Mouse (Mus musculus): ENCODE measurements around the gene Siah1a. TPM values are rescaled to one million over a fixed set of nuclear protein-coding genes. Genes with fewer than 3 reads are reported as not detected.
A peak's percentile ranks its signal among the peaks of the same experiment; 100 is the strongest.

Siah1a gene
- polyA plus RNA-seq (2015; fragmentation: Nextera tagmentation; extraction: Ambion mirVana): 45.7 and 47.9 TPM in 2 replicates

- Histone ChIP-seq H3K27me3 (no peaks in the 10 kb centered on the region), H3K36me3 (no peaks in the 10 kb centered on the region), H3K9me3 (replicated peaks) (no peaks in the 10 kb centered on the region), H3K4me1 (peaks cover 20% of the 10 kb centered on the region; the same call in 1 of the 2 replicates), H3K4me3 (replicated peaks) (peak within 1 kb of the TSS; percentile 76), H3K27ac (replicated peaks) (peak within 1 kb of the TSS; percentile 93), H3K9ac (peak within 1 kb of the TSS; percentile 81), H3K4me2 (replicated peaks) (peak within 1 kb of the TSS; percentile 74)
- peak; percentile 82 for ATAC-seq (ENCODE audit: insufficient number of reproducible peaks, low FRiP score, low TSS enrichment, low read depth)
- WGBS: under 1% methylated on average over 66 of the region's 88 CpGs
These were observed at the start of gene Siah1a, which contains the start of gene Gm10638 for GRCm38 (mm10) chr8:86745221-86745934. Gene Siah1a, minus strand, starts transcription at chr8:86745934. Gene Gm10638, plus strand, starts transcription at chr8:86745699.

GRCm38 (mm10) chr8:86794716-86795115 is 49.0 kb upstream of the Siah1a start:
- H3K36me3 ChIP-seq: no peaks in the 10 kb centered on the region
- H3K27ac ChIP-seq (replicated peaks): no peak overlapping the region
- WGBS: 59% methylated on average over 6 of the region's 6 CpGs
- H3K4me3 ChIP-seq (replicated peaks): no peak overlapping the region
- no peak for ATAC-seq (ENCODE audit: insufficient number of reproducible peaks, low FRiP score, low TSS enrichment, low read depth)
- H3K9me3 ChIP-seq (replicated peaks): no peaks in the 10 kb centered on the region
- H3K4me2 ChIP-seq (replicated peaks): no peak overlapping the region
- H3K4me1 ChIP-seq: no peaks in the 10 kb centered on the region
- H3K27me3 ChIP-seq: no peaks in the 10 kb centered on the region
- no peak overlapping the region for H3K9ac ChIP-seq

GRCm38 (mm10) chr8:86791542-86791941 is 45.8 kb upstream of the Siah1a start:
- H3K9ac ChIP-seq: no peak overlapping the region
- H3K4me2 ChIP-seq (replicated peaks): no peak overlapping the region
- no peaks in the 10 kb centered on the region for H3K9me3 ChIP-seq (replicated peaks)
- H3K4me1 ChIP-seq: peaks cover 13% of the 10 kb centered on the region
- WGBS: 71% methylated on average over 6 of the region's 6 CpGs
- no peak for ATAC-seq (ENCODE audit: insufficient number of reproducible peaks, low FRiP score, low TSS enrichment, low read depth)
- no peaks in the 10 kb centered on the region for H3K27me3 ChIP-seq
- H3K36me3 ChIP-seq: no peaks in the 10 kb centered on the region
- no peak overlapping the region for H3K4me3 ChIP-seq (replicated peaks)
- no peak overlapping the region for H3K27ac ChIP-seq (replicated peaks)

- Histone ChIP-seq H3K4me2 (replicated peaks) (no peak overlapping the region), H3K27me3 (no peaks in the 10 kb centered on the region), H3K36me3 (no peaks in the 10 kb centered on the region), H3K4me1 (peaks cover 13% of the 10 kb centered on the region), H3K9ac (no peak overlapping the region), H3K4me3 (replicated peaks) (no peak overlapping the region), H3K27ac (replicated peaks) (no peak overlapping the region), H3K9me3 (replicated peaks) (no peaks in the 10 kb centered on the region)
- WGBS: 75% methylated on average over 1 of the region's 1 CpGs
- no peak for ATAC-seq (ENCODE audit: insufficient number of reproducible peaks, low FRiP score, low TSS enrichment, low read depth)
These were observed 43.8 kb upstream of the Siah1a start for GRCm38 (mm10) chr8:86789576-86789975.

GRCm38 (mm10) chr8:86787891-86788420 is 42.2 kb upstream of the Siah1a start:
- peaks cover 13% of the 10 kb centered on the region for H3K4me1 ChIP-seq
- no peaks in the 10 kb centered on the region for H3K36me3 ChIP-seq
- peak; percentile 41; the same call in 1 of the 2 replicates for ATAC-seq (ENCODE audit: insufficient number of reproducible peaks, low FRiP score, low TSS enrichment, low read depth)
- H3K9me3 ChIP-seq (replicated peaks): no peaks in the 10 kb centered on the region
- no peaks in the 10 kb centered on the region for H3K27me3 ChIP-seq
- no peak overlapping the region for H3K9ac ChIP-seq
- WGBS: 58% methylated on average over 12 of the region's 12 CpGs
- 0 out of 2 replicates have a peak overlapping the region, but pooled peaks have one; percentile 48 for H3K27ac ChIP-seq (replicated peaks)
- no peak overlapping the region for H3K4me2 ChIP-seq (replicated peaks)
- no peak overlapping the region for H3K4me3 ChIP-seq (replicated peaks)

GRCm38 (mm10) chr8:86786498-86786897 is 40.8 kb upstream of the Siah1a start:
- 43% methylated on average over 5 of the region's 5 CpGs for WGBS
- Histone ChIP-seq H3K9me3 (replicated peaks) (no peaks in the 10 kb centered on the region), H3K4me2 (replicated peaks) (no peak overlapping the region), H3K27me3 (no peaks in the 10 kb centered on the region), H3K9ac (no peak overlapping the region), H3K4me3 (replicated peaks) (no peak overlapping the region), H3K27ac (replicated peaks) (no peak overlapping the region), H3K36me3 (no peaks in the 10 kb centered on the region), H3K4me1 (peaks cover 13% of the 10 kb centered on the region)
- ATAC-seq (ENCODE audit: insufficient number of reproducible peaks, low FRiP score, low TSS enrichment, low read depth): no peak

- Histone ChIP-seq H3K27ac (replicated peaks) (no peak overlapping the region), H3K4me2 (replicated peaks) (no peak overlapping the region), H3K9me3 (replicated peaks) (no peaks in the 10 kb centered on the region), H3K4me3 (replicated peaks) (no peak overlapping the region), H3K9ac (no peak overlapping the region), H3K27me3 (no peaks in the 10 kb centered on the region), H3K36me3 (no peaks in the 10 kb centered on the region), H3K4me1 (no peaks in the 10 kb centered on the region)
- 92% methylated on average over 8 of the region's 8 CpGs for WGBS
- no peak for ATAC-seq (ENCODE audit: insufficient number of reproducible peaks, low FRiP score, low TSS enrichment, low read depth)
These were observed 35.4 kb upstream of the Siah1a start for GRCm38 (mm10) chr8:86781094-86781493.

GRCm38 (mm10) chr8:86779207-86779606 is 33.5 kb upstream of the Siah1a start:
- H3K4me2 ChIP-seq (replicated peaks): no peak overlapping the region
- no peaks in the 10 kb centered on the region for H3K4me1 ChIP-seq
- H3K27me3 ChIP-seq: no peaks in the 10 kb centered on the region
- WGBS: 70% methylated on average over 8 of the region's 8 CpGs
- no peaks in the 10 kb centered on the region for H3K36me3 ChIP-seq
- H3K9me3 ChIP-seq (replicated peaks): no peaks in the 10 kb centered on the region
- no peak for ATAC-seq (ENCODE audit: insufficient number of reproducible peaks, low FRiP score, low TSS enrichment, low read depth)
- H3K27ac ChIP-seq (replicated peaks): no peak overlapping the region
- H3K4me3 ChIP-seq (replicated peaks): no peak overlapping the region
- H3K9ac ChIP-seq: no peak overlapping the region

GRCm38 (mm10) chr8:86769945-86770715 is 24.4 kb upstream of the Siah1a start:
- WGBS: 45% methylated on average over 1 of the region's 1 CpGs
- no peak for ATAC-seq (ENCODE audit: insufficient number of reproducible peaks, low FRiP score, low TSS enrichment, low read depth)

GRCm38 (mm10) chr8:86768499-86768898 is 22.8 kb upstream of the Siah1a start:
- Histone ChIP-seq H3K27me3 (no peaks in the 10 kb centered on the region), H3K36me3 (no peaks in the 10 kb centered on the region), H3K9ac (no peak overlapping the region), H3K9me3 (replicated peaks) (no peaks in the 10 kb centered on the region), H3K27ac (replicated peaks) (no peak overlapping the region), H3K4me1 (no peaks in the 10 kb centered on the region), H3K4me2 (replicated peaks) (no peak overlapping the region), H3K4me3 (replicated peaks) (no peak overlapping the region)
- ATAC-seq (ENCODE audit: insufficient number of reproducible peaks, low FRiP score, low TSS enrichment, low read depth): no peak
- WGBS: 58% methylated on average over 5 of the region's 5 CpGs

More at GRCm38 (mm10) chr8:86769945-86770715, 24.4 kb upstream of the Siah1a start:
- H3K27me3 ChIP-seq: no peaks in the 10 kb centered on the region
- H3K9me3 ChIP-seq (replicated peaks): no peaks in the 10 kb centered on the region
- no peak overlapping the region for H3K4me2 ChIP-seq (replicated peaks)
- no peak overlapping the region for H3K4me3 ChIP-seq (replicated peaks)
- H3K9ac ChIP-seq: no peak overlapping the region
- no peak overlapping the region; the same call in 1 of the 2 replicates for H3K27ac ChIP-seq (replicated peaks)
- no peaks in the 10 kb centered on the region for H3K4me1 ChIP-seq
- H3K36me3 ChIP-seq: no peaks in the 10 kb centered on the region

GRCm38 (mm10) chr8:86766548-86767211 is 20.9 kb upstream of the Siah1a start:
- Histone ChIP-seq H3K27me3 (no peaks in the 10 kb centered on the region), H3K27ac (replicated peaks) (no peak overlapping the region), H3K36me3 (no peaks in the 10 kb centered on the region), H3K4me1 (no peaks in the 10 kb centered on the region), H3K4me2 (replicated peaks) (no peak overlapping the region), H3K9me3 (replicated peaks) (no peaks in the 10 kb centered on the region), H3K4me3 (replicated peaks) (no peak overlapping the region), H3K9ac (no peak overlapping the region)
- WGBS: 79% methylated on average over 9 of the region's 9 CpGs
- ATAC-seq (ENCODE audit: insufficient number of reproducible peaks, low FRiP score, low TSS enrichment, low read depth): peak; percentile 36; the same call in 1 of the 2 replicates
